Comparison of ENCODE assay signal across 14 mouse cellular contexts in the genomic region with DNA sequence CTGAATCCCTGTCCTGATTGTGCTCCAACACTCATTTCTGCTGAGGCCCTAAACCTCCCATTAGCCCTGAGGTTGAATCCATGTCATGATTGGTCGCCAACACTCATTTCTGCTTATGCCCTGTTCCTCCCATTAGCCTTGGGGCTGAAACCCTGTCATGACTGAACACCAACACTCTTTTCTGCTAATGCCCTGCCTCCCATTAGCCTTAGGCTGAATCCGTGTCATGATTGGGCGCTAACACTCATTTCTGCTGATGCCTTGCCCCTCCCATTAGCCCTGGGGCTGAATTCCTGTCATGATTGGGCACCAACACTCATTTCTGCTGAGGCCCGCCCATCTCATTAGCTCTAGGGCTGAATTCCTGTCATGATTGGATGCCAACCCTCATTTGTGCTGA.
DNase-seq lines count a peak whose midpoint lies in the region.
"Had no signal": no experiment of that assay in that cellular context is flagged by ENCODE, and none has a peak within 500 bp of the region (broad histone marks: within the 10 kb centered on the region; RNA-seq: fewer than 3 reads in every experiment).

No protein-coding gene starts in this region.

- DNase-seq in heart, adult 11 months = peak; percentile 34
- no peak for DNase-seq in heart, adult 9 months (ENCODE audit: low spot score in 2 of 2)
- peak; percentile 32 for DNase-seq in retina, postnatal 1 day
- DNase-seq in retina, embryonic 14.5 days (ENCODE audit: low spot score) = no peak
- no peak for DNase-seq in layer of hippocampus, adult 11-12 months (ENCODE audit: low spot score)
- DNase-seq: adrenal gland, adult 2 months; adrenal gland, postnatal 10 days; adrenal gland, postnatal 25 days; B cell, adult 2 months; cerebellum, adult 11-12 months; cerebellum, adult 2 months; cerebellum, adult 9-10 months; cerebellum, postnatal 25 days; forebrain, postnatal 0 days had no signal

Comparison
In these comparisons a context has a peak if more than half of its experiments do, and no peak if none do; other contexts are left out.
1. DNase-seq: peak in heart, adult 11 months (single experiment) and retina, postnatal 1 day (single experiment); none in heart, adult 9 months (0 of 2), retina, embryonic 14.5 days (single experiment) and layer of hippocampus, adult 11-12 months (single experiment).